Mouse (Mus musculus) liver, embryonic 11.5 days (tissue): ENCODE results near the gene Ergic3. TPM values are rescaled to one million over a fixed set of nuclear protein-coding genes. Genes with fewer than 3 reads are reported as not detected.

Experiments
- ATAC-seq: fragments of 200-750 bp; cut with Nextera tagmentation; replicated peaks from 2 replicates; pipeline ENCODE4 v1.8.0; 2017; ENCODE audit warnings: moderate number of reproducible peaks, mild to moderate bottlenecking, moderate TSS enrichment, moderate library complexity; ENCODE audit not compliant: low FRiP score
- DNase-seq: peaks from one replicate; pipeline ENCODE4 v3.0.0-alpha.2; 2017; ENCODE audit warnings: low spot score
- H3K27ac ChIP-seq: fragments of 300-500 bp; sonication (generic); 2 replicates; pipeline ENCODE4 v1.5.1; 2014; ENCODE audit warnings: mild to moderate bottlenecking, low read depth, low read length, control low read depth
- H3K27me3 ChIP-seq: fragments of 300-500 bp; sonication (generic); replicated peaks from 2 replicates; pipeline ENCODE4 v1.6.1; 2014; ENCODE audit warnings: low read length, mixed read lengths; ENCODE audit not compliant: control insufficient read depth, insufficient read depth
- H3K36me3 ChIP-seq: fragments of 300-500 bp; sonication (generic); 2 replicates; pipeline ENCODE4 v1.6.1; 2014; ENCODE audit warnings: mild to moderate bottlenecking, low read length, moderate library complexity, mixed read lengths; ENCODE audit not compliant: control insufficient read depth, insufficient read depth
- H3K4me1 ChIP-seq: fragments of 300-500 bp; sonication (generic); replicated peaks from 2 replicates; pipeline ENCODE4 v1.6.1; 2014; ENCODE audit warnings: low read length, mixed read lengths; ENCODE audit not compliant: control insufficient read depth, insufficient read depth
- H3K4me2 ChIP-seq: fragments of 300-500 bp; sonication (generic); 2 replicates; pipeline ENCODE4 v1.6.1; 2014; ENCODE audit warnings: mild to moderate bottlenecking, control low read depth, moderate library complexity
- H3K4me3 ChIP-seq: fragments of 300-500 bp; sonication (generic); 2 replicates; pipeline ENCODE4 v1.5.1; 2014; ENCODE audit warnings: low read depth, low read length, control low read depth
- H3K9ac ChIP-seq: fragments of 300-500 bp; sonication (generic); 2 replicates; pipeline ENCODE4 v1.6.1; 2014; ENCODE audit warnings: low read depth, low read length, control low read depth
- H3K9me3 ChIP-seq: fragments of 300-500 bp; sonication (generic); 2 replicates; pipeline ENCODE4 v1.6.1; 2016; ENCODE audit warnings: low read length, inconsistent platforms, mixed read lengths; ENCODE audit not compliant: control insufficient read depth
- WGBS: fragments of 180-500 bp; shearing (Covaris S2); extraction: QIAGEN DNeasy Blood & Tissue Kit; methylation state at CpG from one replicate; pipeline ENCODE4 v1.1.7; 2014; 5-methylcytosine and 5-hydroxymethylcytosine counted together
- polyA plus RNA-seq: library from polyadenylated mRNA; unstranded; fragments of >200 nt; fragmentation: Nextera tagmentation; extraction: Ambion mirVana; gene quantifications from 2 replicates; pipeline ENCODE4 v1.2.1, GENCODE M21; 2014

Gene Ergic3
- polyA plus RNA-seq, 1 experiment from 2014 or later, result 166 TPM

- Histone ChIP-seq H3K4me3 (no peak overlapping the region), H3K27ac (no peak overlapping the region), H3K9me3 (no peaks in the 10 kb centered on the region), H3K27me3 (no peaks in the 10 kb centered on the region), H3K4me2 (no peak overlapping the region), H3K36me3 (no peaks in the 10 kb centered on the region), H3K4me1 (no peaks in the 10 kb centered on the region), H3K9ac (no peak overlapping the region)
- ATAC-seq (no peak), DNase-seq (no peak)
- 88% methylated on average over 3 of the region's 3 CpGs for WGBS
Measured at GRCm38 (mm10) chr2:156039390-156039789, 31.5 kb downstream of the Ergic3 start.

DNA sequence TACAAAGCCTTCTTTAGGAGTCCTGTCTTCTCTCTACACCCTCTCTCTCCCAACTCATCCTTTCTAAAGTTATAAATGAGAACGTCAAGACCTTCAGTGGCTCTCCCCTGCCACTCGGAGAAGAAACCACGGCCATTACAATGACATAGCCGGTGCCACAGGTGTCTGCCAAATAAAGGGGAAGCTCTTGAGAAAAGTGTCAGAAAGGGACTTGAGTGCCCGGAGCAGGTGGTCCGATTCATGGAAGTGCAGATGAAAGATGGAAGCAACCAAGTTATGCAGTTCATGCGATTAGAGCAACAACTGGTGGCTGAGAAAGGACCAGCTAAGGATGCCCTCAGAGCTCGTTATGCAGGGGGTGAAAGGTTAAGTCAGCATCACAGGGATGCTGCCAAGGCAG is 35.1 kb downstream of the Ergic3 start:
- H3K36me3 ChIP-seq, result no peaks in the 10 kb centered on the region
- ATAC-seq (no peak), DNase-seq (no peak)

DNA sequence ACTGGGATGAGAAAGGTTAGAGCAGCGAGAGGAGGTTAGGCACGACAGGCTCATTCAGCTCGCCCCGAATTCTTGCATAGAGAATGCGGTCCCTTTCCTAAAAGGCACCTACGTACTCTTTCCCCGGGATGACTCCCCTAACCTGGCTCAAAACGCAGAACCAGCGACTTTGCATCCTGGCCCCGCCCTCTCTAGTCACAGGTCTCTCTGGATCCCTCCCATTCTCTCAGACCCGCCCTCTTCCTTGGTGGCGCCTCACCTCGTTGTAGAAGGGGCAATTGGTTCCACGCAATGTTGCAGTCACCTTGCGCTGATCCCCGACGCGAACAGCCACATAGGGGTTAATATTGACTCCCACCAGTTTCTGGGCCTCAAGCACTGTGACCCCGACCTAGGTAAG is 40.1 kb downstream of the Ergic3 start:
- Histone ChIP-seq H3K27ac (no peak overlapping the region), H3K27me3 (peaks cover 20% of the 10 kb centered on the region), H3K36me3 (no peaks in the 10 kb centered on the region), H3K4me2 (0 out of 2 replicates have a peak overlapping the region, but pooled peaks have one; percentile 12), H3K4me3 (no peak overlapping the region), H3K9me3 (no peaks in the 10 kb centered on the region), H3K4me1 (no peaks in the 10 kb centered on the region), H3K9ac (no peak overlapping the region)
- WGBS, result 9% methylated on average over 19 of the region's 19 CpGs
- DNase-seq, result no peak
- ATAC-seq, result no peak

More for the DNA sequence above, 35.1 kb downstream of the Ergic3 start:
- WGBS, result 75% methylated on average over 8 of the region's 8 CpGs
- Histone ChIP-seq H3K4me1 (no peaks in the 10 kb centered on the region), H3K9ac (no peak overlapping the region), H3K4me3 (no peak overlapping the region), H3K9me3 (no peaks in the 10 kb centered on the region), H3K27me3 (peaks cover 14% of the 10 kb centered on the region), H3K4me2 (no peak overlapping the region), H3K27ac (no peak overlapping the region)

DNA sequence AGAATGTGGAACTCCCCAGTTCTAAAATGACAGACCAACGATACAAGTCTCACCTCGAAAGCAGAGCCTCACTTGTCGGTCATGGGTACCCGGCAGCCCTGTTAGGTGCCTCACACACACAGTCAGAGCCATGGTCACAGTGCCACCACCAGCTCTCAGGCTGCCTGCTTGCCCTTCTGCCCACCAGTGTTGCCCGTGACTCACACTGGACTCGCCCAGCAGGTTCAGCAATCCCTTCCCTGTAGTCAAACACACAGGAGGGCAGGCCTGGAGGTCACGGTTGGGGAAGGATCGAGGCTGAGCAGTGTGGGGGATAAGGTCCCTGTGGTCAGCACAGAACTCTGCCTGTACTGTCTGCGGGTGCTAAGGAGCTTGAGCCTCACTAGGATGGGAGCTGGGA is 45.0 kb downstream of the Ergic3 start, which contains the start of gene Fer1l4:
Gene Fer1l4, minus strand, starts transcription at position 132 of the 400 bp plus-strand sequence.
- H3K27me3 ChIP-seq, result peaks cover 6% of the 10 kb centered on the region
- H3K9ac ChIP-seq, result no peak within 1 kb of the TSS
- H3K36me3 ChIP-seq, result no peaks in the 10 kb centered on the region
- WGBS, result 79% methylated on average over 9 of the region's 9 CpGs
- no peak within 1 kb of the TSS for H3K27ac ChIP-seq
- DNase-seq (no peak), ATAC-seq (no peak)
- no peak within 1 kb of the TSS for H3K4me3 ChIP-seq
- no peaks in the 10 kb centered on the region for H3K9me3 ChIP-seq
- H3K4me1 ChIP-seq, result no peaks in the 10 kb centered on the region
- no peak within 1 kb of the TSS for H3K4me2 ChIP-seq

GRCm38 (mm10) chr2:156065099-156066041 is 57.5 kb downstream of the Ergic3 start, which contains the start of gene Spag4:
TSS of gene Spag4 (plus strand) at chr2:156065175.
- peak within 1 kb of the TSS; percentile 67 for H3K27ac ChIP-seq
- peaks cover 10% of the 10 kb centered on the region for H3K4me1 ChIP-seq
- WGBS, result under 1% methylated on average over 81 of the region's 81 CpGs
- H3K4me3 ChIP-seq, result peak within 1 kb of the TSS; percentile 75
- DNase-seq (peak; percentile 92), ATAC-seq (peak; percentile 84)
- H3K36me3 ChIP-seq, result peaks cover 6% of the 10 kb centered on the region
- no peaks in the 10 kb centered on the region for H3K9me3 ChIP-seq
- peak within 1 kb of the TSS; percentile 92 for H3K4me2 ChIP-seq
- no peaks in the 10 kb centered on the region for H3K27me3 ChIP-seq
- H3K9ac ChIP-seq, result peak within 1 kb of the TSS; percentile 85

GRCm38 (mm10) chr2:156066126-156066525 is 58.3 kb downstream of the Ergic3 start:
- Histone ChIP-seq H3K4me1 (peaks cover 10% of the 10 kb centered on the region), H3K4me3 (peak overlapping the region; percentile 75), H3K27ac (no peak overlapping the region), H3K27me3 (no peaks in the 10 kb centered on the region), H3K9ac (peak overlapping the region; percentile 85), H3K4me2 (peak overlapping the region; percentile 92), H3K36me3 (peaks cover 13% of the 10 kb centered on the region), H3K9me3 (no peaks in the 10 kb centered on the region)
- peak; percentile 14; the same call in 1 of the 2 replicates for ATAC-seq
- WGBS, result 38% methylated on average over 10 of the region's 10 CpGs
- no peak for DNase-seq

Other genes starting within 250 kb of the Ergic3 start
- 0.04 TPM in 1 of 2 replicates, not detected in the other for gene Mmp24, start 232.7 kb upstream of the Ergic3 start, polyA plus RNA-seq
- gene BC029722, start 188.6 kb upstream of the Ergic3 start, polyA plus RNA-seq, result 5.6 and 6.8 TPM in 2 replicates
- 243 and 253 TPM in 2 replicates for gene Eif6, start 181.1 kb upstream of the Ergic3 start, polyA plus RNA-seq
- gene Fam83c, start 173.2 kb upstream of the Ergic3 start, polyA plus RNA-seq, result 0.13 and 0.30 TPM in 2 replicates
- 76.1 and 83.4 TPM in 2 replicates for gene Uqcc1, start 77.7 kb upstream of the Ergic3 start, polyA plus RNA-seq
- gene Gm15557, start 67.3 kb upstream of the Ergic3 start, polyA plus RNA-seq, result not detected in 2 replicates
- 0.19 and 0.30 TPM in 2 replicates for gene Gdf5, start 62.7 kb upstream of the Ergic3 start, polyA plus RNA-seq
- gene Cep250, start 51.6 kb upstream of the Ergic3 start, polyA plus RNA-seq, result 20.9 and 23.3 TPM in 2 replicates
- gene 6430550D23Rik, start 68 bp upstream of the Ergic3 start, polyA plus RNA-seq, result 1.6 and 2.8 TPM in 2 replicates
- not detected in 2 replicates for gene Fer1l4, start 44.9 kb downstream of the Ergic3 start, polyA plus RNA-seq
- 4.1 and 4.7 TPM in 2 replicates for gene Spag4, start 57.1 kb downstream of the Ergic3 start, polyA plus RNA-seq
- 55.8 and 62.5 TPM in 2 replicates for gene Cpne1, start 103.9 kb downstream of the Ergic3 start, polyA plus RNA-seq
- gene Rbm12, start 103.9 kb downstream of the Ergic3 start, polyA plus RNA-seq, result 20.0 and 31.5 TPM in 2 replicates
- 10.8 and 12.1 TPM in 2 replicates for gene Gm28036, start 119.0 kb downstream of the Ergic3 start, polyA plus RNA-seq
- 371 and 439 TPM in 2 replicates for gene Romo1, start 136.0 kb downstream of the Ergic3 start, polyA plus RNA-seq
- gene Nfs1, start 136.1 kb downstream of the Ergic3 start, polyA plus RNA-seq, result 87.5 and 91.4 TPM in 2 replicates
- gene Rbm39, start 172.2 kb downstream of the Ergic3 start, polyA plus RNA-seq, result 485 and 514 TPM in 2 replicates
- 33.8 and 42.9 TPM in 2 replicates for gene Phf20, start 188.4 kb downstream of the Ergic3 start, polyA plus RNA-seq